Mouse (Mus musculus) left cerebral cortex, adult 8-10 months (tissue): ENCODE results near the gene Abcb8. TPM values are rescaled to one million over a fixed set of nuclear protein-coding genes. Genes with fewer than 3 reads are reported as not detected.
A peak's percentile ranks its signal among the peaks of the same experiment; 100 is the strongest.

Experiments
- DNase-seq, 2 experiments: peaks; one replicate each; pipeline ENCODE4 v3.0.0; 2022; ENCODE audit warnings: low spot score in 2 of 2
- total RNA-seq, 4 experiments: library from RNA; stranded (reverse); gene quantifications; 2 replicates each; pipeline ENCODE4 v1.2.4; 2022

Abcb8 gene
- total RNA-seq, 4 experiments from 2014 or later, result 54.5 to 65.4 (median 58.7) TPM

DNA sequence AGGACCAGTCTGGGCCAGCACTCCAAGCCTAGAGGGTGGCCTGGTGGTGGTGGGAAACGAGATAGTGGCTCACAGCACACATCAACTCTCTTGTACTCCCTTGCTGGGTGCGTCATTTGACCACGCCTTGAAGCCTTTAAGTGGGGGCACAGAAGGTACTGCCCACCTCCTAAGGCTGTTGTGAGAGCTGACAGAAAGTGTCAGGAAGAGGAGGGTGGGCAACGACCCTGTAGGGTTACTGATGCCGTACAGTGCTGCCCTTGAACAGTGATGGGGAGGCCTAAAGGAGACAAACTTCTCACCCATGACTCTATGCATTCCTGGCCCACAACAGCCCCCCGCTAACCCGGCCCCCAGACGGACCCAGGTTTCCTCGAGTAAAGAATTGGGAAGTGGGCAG lies 27.0 kb upstream of the Abcb8 start:
- no peak for DNase-seq

DNA sequence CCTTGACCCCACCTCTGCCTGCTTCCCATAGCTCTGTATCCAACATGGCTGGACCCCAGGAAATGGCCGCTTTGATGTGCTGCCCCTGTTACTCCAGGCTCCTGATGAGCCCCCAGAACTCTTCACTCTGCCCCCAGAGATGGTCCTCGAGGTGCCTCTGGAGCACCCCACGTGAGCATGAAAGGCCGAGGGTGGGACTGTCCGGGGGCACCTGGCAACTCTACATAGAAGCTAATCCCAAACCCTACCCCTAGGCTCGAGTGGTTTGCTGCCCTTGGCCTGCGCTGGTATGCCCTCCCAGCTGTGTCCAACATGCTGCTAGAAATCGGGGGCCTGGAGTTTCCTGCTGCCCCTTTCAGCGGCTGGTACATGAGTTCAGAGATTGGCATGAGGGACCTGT lies 23.7 kb upstream of the Abcb8 start:
- DNase-seq, result no peak

DNA sequence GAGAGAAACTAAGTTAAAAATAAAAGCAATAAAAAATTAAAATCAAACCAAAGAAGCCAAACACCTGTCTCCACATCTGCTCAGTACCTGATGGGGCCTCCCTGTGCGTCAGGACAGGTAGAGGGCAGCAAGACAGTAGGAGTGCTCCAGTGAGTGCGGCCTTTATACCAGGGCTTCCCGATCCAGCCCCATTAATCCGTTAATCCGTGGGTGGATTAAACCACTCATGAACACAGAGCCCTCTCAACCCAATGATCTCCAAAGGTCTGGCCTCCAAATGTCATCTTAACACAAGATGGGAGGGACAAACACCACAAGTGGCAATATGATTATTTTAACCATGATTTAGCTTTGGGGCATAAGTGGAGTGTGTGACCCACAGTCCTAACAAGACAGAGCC lies 19.7 kb upstream of the Abcb8 start:
- DNase-seq, result no peak

DNA sequence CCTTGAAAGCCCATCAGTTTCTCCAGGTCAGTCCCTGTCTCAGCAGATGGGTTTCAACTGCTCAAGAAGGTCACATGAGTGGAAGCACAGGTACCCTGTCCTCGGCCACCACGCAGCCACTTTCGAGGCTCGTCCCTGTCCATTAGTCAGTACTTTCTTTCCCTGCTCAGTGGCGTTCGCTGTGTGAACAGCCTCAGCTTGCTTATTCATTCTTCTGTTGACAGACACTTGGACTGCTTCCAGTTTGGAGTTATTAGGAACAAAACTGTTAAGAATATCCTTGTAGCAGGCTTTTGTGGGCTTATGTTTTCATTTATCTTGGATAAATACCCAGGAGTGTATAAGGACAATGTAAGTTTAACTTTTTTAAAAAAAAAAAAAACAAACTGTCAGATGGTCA lies 19.2 kb upstream of the Abcb8 start:
- no peak for DNase-seq

DNA sequence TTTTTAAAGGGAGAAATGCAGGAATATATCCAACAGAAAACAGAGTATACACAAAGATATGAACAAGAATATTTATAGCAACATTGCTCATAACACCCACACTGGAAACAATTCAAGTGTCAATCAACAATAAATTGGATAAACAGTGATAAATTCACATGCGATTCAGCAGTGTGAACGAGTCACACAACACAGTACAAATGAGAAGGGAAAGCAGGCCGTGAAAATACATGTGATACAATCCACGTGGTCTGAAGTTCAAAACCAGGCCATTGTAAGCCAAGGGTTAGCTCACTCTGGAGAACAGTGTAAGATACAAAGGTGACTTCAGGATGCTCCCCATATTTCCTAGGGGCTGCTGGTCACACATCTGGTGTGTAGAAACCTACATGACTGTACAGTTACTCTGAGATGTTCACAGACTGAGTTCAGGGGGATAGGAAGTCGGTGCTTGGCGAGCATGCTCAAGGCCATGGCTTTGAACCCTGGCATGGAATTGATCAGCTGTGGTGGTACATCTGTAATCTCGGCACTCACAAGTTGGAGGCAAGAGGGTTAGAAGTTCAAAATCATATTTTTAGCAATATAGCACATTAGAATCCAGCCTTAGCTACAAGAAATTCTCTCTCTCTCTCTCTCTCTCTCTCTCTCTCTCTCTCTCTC lies 18.7 kb upstream of the Abcb8 start:
- no peak for DNase-seq

DNA sequence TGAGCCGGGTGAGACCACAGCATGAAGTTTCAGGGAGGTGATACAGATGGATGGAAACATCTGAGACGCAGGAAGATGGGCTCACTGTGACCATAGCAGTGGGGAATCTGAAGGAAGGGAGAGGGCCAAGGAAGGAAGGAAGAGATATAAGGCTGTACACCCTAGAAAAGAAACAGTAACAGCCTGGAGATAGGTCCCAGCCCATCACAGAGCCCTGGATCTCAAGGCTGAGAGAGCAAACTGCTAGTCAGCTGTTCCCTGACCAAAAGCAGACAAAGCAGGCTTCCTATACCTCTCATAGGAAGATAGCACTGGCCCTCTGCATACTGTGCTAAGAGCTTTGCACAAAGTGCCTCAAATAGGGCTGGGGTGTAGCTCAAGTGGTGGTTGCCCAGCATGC lies 14.8 kb upstream of the Abcb8 start:
- no peak for DNase-seq

DNA sequence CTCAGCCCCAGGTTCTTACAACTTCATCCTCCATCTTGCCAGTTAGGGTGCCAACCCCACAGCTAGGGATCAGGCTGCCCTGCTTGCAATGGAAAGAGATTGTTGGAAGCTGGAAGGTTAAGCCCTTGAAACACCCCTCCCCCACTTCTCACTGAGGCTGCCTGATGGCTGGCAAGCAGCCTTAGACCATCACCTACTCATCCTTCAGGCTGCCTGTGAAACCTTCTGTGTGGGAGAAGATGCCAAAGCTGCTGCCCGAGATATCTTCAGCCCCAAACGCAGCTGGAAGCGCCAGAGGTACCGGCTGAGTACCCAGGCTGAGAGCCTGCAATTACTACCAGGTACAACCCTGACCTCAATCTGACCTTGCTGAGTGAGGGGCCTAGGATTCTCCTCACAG lies 14.0 kb upstream of the Abcb8 start:
- DNase-seq, result peak in 1 of 2 experiments; percentile 32

DNA sequence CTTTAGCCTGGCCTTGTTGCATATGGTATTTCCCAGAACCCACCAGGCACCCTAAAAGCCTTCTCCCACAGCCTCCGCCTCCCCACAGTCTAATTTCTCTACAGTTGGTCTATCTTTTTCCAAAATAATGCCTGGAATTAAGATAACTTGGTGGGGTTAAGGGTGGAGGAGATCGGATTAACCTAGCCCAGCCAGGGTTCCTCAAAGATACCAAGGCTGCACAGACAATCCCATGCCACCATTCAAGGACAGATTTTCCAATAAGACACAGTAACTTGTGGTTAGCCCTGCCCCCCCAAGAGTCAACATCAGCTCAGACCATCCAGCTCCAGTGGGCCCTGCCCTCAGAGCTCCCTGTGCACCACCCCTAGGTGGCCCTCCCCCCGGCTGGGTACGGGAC lies 13.0 kb upstream of the Abcb8 start:
- no peak for DNase-seq

DNA sequence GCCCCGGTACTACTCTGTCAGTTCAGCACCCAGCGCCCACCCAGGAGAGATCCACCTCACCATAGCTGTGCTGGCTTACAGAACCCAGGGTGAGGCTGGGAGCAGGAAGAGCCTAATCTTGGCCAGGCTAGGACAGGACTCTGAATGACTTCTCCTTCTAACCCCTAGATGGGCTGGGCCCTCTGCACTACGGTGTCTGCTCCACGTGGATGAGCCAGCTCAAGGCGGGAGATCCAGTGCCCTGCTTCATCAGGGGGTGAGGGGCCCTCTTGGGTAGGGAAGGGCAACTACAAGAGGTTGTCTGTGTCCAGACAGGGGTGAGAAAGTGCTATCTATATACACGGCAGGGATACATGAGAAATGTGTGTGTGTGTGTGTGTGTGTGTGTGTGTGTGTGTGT lies 12.0 kb upstream of the Abcb8 start:
- DNase-seq, result no peak

DNA sequence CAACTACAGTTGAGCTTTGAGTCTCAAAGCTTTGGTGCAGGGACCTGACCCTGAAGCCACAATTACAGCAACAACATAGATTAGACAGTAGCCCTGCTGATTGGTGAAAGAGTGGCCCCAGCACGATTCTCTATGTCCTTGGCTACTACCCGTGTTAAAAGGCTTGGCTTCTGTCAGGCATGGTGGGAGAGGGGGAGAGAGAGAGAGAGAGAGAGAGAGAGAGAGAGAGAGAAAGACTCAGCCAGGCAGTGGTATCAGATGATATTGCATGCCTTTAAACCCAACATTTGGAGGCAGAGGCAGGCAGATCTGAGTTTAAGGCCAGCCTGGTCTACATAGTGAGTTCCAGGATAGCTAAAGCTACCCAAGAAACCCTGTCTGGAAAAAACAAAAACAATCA lies 11.5 kb upstream of the Abcb8 start:
- DNase-seq, result no peak

DNA sequence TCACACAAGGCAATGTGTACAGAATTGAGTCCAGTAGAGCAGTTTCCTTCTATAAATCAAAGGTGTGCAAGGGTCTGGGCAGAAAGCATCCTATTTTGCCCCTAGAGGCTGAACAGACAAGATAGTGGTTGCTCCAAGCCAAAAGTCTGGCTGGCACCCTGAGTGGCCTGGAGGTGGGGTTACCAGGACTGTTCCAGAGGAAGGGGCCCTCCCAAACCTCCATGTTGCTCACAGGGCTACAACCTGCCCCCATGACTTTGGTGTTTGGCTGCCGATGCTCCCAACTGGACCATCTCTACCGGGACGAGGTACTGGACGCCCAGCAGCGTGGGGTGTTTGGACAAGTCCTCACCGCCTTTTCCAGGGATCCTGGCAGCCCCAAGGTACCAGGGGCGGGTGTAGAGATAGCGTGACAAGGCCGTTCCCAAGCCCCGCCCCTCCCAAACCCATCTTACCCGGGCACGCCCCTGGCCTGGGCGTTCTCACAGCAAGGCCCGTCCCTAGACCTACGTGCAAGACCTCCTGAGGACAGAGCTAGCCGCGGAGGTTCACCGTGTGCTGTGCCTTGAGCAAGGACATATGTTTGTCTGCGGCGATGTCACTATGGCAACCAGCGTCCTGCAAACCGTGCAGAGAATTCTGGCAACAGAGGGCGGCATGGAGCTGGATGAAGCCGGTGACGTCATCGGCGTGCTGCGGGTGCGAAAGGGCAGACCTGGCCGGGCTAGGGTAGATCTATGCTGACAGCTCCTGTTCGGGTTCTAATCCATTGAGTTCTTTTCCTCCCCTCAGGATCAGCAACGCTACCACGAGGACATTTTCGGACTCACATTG lies 10.2 kb upstream of the Abcb8 start:
- DNase-seq, result peak; percentile 85 to 89

DNA sequence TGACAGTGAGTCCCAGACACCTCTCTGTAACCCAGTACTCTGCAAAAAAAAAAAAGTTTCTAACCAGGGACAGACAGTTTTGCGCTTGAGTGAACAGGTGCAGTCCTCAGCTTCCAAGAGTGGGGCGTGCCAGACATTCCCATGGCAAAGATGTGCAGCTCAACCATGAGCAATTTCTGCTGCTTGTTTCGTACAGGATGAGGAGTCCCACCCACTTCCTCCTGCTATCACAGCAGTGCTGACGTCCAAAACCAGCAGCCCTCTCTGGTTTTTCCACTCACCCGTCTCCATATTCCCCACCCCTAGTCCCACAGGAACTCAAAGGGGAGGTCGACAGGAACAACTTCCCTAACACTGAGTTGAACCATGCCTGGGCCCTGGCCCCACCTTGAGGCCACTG lies 9.1 kb upstream of the Abcb8 start:
- peak; percentile 25 to 61 for DNase-seq

DNA sequence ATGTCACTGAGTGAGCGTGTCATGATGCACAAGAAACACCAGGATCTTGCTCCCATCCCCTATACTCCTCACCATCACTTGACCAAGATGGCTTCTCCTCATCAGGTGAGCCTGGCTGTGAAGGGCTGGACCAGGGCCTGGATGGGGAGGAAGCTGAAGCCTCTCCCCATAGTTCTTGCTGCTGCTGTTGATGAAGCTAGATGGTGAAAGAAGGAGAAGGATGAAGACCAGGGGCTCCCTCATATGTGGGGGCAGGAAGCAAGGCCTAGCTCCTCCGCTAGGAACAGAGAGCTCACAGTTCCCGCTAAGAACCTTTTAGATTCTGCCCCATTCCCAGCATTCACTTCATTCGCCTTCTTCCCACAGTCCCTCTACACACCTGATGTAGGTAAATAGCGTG lies 8.1 kb upstream of the Abcb8 start:
- no peak for DNase-seq

DNA sequence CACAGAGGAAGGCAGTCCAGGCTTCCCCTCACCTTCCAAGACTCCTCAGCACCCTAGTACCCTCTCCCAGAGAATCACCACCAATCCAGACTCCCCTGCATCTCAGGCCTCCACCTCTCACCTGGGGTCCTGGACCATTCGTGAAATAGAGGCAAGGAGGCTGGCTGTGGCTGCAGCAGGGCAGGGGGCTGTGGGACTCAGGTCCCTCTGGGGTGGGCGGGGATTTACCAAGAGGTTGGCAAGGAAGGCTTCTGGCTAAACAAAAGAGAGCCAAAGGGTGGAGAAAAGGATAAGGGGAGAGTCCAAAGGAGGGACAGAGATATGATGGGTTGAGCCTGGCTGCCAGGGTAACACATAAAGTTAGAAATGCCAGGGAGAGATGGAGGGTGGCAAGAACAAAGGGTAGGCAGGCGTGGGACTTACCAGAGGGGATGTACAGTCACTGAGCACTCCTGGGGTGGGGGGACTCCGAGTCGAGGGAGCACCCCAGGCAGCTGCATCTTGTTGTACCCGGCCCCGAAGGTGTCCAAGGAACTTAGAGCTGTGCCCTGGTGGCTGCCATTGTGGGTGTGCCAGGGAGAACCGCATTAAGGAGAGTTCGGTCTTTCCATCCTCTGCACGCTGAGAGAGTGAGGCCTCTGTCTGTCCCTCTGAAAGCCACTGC lies 7.4 kb upstream of the Abcb8 start:
- no peak for DNase-seq

DNA sequence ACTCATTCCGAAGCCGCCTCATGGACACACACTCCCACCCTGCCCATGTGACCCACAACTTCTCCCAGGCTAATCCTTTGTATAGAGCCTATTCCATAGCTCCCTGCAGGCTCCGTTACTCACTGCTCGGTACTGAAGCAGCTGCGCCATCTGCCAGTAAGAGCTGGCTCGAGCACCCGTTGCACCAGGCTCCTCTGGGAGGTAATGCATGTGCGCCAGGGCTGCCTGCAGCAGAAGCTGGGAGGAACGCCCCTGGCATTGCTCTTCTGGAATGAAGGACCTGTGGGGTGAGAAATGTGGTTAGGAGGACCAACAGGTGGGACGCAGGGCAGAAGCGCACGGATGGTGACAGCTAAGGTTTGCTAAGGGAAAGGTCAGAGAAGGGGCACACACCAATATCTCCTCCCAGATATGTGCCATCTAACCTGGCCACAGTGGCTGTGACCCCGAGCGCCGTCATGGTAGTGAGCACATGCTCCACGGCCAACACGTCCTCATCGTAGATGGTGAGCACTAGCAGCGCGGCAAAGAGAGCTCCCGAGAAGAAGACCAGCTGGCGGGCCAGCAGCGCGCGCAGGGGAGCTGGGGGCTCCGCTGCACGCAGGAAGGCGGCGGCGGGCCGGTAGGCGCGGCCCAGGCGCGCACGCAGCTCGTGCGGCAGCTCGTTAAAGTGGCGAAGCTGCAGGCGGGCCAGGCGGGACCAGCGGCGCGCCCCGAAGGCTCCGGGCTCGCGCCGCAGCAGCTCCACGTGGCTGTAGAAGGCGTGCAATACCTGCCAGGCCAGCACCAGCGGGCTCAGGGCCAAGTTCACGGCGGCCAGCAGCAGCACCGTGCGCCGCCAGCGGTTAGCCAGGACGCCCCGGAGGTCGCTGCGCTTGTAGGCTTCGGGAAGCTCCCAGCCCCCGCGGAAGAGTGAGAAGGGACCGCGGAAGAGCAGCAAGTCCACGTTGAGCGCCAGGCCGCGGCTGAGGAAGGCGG lies 5.9 kb upstream of the Abcb8 start:
- DNase-seq, result peak; percentile 32 to 70

DNA sequence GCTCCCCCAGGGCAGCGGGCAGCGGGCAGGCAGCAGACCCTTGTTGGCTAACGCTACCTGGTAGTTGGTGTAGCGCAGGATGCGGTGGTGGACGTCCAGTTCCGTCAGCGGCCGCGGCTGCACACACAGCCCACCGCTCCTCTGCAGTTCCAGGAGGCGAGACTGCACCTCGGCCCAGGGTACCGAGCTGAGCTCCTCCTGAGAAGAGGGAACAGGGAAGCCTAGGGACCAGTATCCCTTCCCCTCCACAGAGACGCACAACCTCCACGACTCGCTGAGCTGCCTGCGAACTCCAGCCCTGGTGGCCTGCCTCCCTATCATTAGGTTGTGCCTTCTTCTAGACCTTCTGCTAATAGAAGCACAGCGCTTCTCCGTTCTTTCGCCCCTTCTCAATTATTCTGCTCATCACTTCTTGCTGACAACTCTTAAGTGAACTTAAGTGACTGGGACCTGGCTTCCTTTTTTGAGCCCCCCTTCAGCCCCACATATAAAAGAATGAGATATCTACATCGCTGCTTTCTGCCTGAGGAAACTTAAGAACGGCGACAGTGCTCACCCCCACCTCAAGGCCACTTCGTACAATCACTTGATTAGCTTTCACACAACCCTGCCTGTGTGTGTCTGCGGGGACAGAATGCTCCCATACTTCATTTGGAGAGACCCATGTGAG lies 5.1 kb upstream of the Abcb8 start:
- no peak for DNase-seq

DNA sequence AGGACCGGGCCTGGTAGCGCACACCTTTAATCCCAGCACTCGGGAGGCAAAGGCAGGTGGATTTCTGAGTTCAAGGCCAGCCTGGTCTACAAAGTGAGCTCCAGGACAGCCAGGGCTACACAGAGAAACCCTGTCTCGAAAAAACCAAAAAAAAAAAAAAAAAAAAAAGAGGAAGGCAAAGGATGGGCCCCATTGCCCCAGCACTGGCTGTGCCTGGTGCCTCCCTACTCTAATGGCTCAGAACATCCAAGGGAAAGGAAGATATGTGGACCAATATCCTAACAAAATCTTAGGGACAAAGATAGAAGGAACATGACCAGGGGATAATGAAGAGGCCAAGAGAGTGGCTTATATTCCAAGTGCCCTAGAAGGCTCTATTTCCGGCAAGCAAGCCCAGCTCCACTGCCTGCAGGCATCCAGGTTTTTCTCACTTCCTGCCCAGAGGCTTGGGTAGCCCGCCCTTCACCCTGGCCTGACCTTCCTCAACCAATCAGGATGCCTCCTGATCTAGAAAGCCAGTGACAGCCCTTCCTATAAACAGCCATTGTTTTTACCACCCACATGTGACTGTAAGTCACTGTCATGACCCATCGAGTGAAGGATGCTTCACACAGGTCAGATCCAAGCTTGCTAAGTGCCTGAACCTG lies 4.3 kb upstream of the Abcb8 start:
- no peak for DNase-seq

DNA sequence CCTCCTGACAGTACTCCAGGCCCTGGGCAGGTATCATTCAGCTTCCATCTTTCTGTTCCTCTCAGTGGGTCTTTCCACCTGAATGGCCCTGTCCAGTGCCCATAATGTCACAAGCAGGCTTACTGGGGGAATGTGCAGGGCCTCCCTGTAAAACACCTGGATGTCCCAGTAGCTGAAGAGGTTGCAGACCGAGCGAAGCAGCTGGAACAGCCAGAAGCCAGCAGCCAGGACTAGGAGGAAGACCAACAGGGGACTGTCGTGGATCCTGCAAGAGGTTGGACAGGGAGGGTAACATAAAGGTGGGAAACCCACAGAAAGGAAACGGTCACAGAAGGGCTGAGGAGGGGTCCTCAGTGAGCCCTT lies 3.8 kb upstream of the Abcb8 start:
- DNase-seq, result no peak

DNA sequence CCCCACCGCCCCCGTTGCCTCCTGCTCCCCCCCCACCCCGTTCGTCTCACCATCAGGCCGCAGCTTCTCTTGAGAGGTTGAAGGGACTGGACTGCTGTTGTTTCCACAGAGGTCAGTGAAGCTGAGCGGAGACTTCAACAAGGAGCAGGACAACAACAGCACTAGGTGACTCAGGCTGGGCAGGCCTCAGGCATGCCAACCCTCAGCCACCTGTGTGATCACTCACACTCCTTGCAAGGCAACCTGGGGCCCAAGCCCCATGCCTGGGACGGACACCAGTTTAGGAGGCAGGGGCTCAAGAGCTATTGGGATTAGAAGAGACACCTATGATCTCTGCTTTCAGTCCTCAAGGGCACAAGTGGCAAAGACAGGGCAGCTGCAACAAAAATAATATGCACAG lies 1.6 kb upstream of the Abcb8 start, which contains the start of gene Atg9b:
Gene Atg9b (minus strand): TSS at position 280 of the 400 bp plus-strand sequence.
- no peak for DNase-seq

DNA sequence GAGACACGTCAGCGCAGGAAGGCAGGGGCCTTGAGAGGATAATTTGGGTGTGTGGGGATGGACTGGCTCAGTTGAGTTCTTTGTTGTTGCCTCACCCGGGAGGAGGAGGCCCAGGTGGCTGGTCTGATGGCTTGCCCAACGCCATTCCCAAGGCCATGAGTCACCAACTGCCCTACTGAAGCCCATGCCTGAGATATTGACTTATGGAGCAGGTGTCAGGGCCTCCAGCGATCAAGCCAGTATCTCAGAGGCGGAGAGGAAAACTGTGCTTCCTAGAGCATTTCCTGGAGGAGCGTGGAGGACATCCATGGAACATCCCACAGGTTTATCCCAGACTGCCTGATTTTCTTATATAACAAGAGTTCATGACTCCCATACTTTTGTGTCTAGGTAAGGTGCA lies 739 bp upstream of the Abcb8 start:
- DNase-seq, result no peak
